Mouse (Mus musculus): Measurements from ENCODE around the gene Wdr62. TPM values are rescaled to one million over a fixed set of nuclear protein-coding genes. Genes with fewer than 3 reads are reported as not detected.
"Not testable (repeated sequence)": the region's sequence is repeated elsewhere in the genome, so short reads cannot be mapped to it uniquely, and the experiment has no call there.

Wdr62 gene
- total RNA-seq, 1 experiment from 2014 or later, result 17.5 TPM

DNA sequence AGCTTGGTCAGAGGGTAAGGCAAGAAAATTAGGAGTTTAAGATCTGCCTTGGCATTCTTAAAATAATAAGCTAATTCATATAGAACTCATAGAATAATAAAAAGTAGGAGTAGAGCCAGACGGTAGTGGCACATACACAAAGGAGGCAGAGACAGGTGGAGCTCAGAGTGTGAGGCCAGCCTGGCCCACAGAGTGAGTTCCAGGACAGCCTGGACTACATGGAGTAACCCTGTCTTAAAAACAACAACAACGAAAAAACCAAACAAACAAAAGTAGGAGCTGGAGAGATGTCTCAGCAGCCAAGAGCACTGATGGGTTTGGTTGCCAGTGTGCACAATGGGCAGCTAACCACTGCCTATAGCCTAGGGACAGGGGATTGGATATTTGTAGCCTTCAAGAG lies 62.9 kb downstream of the Wdr62 start:
- ATAC-seq (replicated peaks; ENCODE audit: low read depth, poor library complexity, severe bottlenecking), result no peak

DNA sequence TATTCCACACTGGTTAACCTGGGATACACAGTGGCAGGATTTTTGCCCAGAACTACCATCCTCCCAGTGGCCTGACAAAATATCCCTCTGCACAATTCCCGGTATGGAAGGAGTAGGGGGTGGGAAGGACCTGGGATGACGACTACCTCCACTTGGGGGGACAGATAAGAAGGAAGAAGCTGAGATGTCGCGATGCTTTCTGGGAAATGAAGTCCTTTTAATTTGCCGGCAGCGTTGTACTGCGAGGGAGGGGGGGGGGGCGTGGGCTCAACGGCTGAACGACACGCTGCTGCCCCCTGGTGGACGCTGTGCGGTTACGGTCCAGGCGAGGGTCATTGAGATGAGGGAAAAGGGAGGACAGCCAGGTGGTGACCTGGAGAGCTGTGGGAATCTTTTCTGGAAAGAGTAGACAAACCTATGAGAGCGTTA lies 63.5 kb downstream of the Wdr62 start:
- ATAC-seq (replicated peaks; ENCODE audit: low read depth, poor library complexity, severe bottlenecking), result peak; percentile 78

DNA sequence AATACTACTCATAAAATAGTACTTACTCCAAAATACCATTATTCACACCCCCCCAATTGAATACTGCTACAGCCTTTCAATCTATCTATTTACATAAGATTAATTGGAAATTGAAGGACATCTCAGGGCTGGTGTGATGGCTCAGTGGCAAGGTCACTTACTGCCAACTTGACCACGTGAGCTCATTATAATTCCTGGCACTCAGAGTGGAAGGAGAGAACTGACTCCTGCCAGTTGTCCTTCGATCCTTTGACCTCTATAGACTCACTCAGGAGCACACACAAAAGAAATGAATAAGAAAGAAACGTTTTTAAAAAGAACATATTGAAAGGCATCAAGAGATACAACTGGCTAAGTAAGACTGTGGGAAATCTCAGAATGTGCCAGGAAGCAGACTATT lies 64.3 kb downstream of the Wdr62 start:
- ATAC-seq (replicated peaks; ENCODE audit: low read depth, poor library complexity, severe bottlenecking), result no peak

DNA sequence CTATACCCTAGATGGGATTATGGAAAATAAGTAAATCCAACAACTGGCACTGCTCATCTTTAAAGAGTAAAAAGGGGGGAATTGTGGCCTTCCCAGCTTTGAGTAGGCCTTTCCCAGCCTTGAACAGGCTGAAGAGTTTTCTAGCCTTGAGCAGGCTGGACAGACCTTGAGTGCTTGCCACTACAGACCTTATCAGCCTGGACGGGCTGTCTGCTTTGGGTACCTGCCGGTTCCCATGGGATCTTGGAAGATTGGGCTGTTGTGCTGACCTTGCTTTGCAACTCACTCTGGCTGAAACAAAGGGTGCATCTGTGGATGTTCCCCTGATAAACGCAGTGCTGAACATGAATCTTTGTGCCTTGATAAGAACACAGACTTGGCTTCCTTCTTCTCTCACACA lies 66.3 kb downstream of the Wdr62 start:
- ATAC-seq (replicated peaks; ENCODE audit: low read depth, poor library complexity, severe bottlenecking), result no peak

DNA sequence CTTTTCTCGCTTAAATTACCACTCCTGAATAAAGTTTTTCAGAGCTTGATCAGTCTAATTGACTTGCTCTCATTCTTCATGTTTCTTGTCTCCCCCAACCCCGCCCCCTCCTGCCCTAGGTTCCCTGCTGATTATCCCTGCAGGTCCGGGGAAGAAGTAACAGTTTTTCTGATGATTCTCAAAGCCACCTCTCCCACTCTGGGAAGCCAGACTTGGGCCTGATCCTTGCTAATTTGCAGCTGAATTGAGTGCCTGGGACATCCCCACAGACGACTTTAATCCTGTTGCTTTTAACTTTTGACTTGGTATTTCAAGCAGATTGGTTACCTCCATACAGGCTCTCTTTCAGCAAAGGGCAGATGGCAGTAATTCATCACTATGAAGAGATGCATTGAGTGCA lies 69.2 kb downstream of the Wdr62 start:
- no peak for ATAC-seq (replicated peaks; ENCODE audit: low read depth, poor library complexity, severe bottlenecking)

DNA sequence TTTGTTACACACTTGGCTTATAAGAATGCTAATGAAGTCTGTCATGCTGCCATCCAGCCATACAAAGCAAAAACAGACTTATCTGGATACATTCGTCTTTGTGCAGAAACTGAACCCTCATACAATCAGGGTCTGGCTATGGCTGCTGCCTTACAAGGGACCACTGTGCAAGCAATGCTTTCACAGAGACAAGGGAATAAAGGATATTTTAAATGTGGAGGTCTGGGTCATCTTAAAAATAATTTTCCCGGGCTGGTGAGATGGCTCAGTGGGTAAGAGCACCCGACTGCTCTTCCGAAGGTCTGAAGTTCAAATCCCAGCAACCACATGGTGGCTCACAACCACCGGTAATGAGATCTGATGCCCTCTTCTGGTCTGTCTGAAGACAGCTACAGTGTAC lies 73.9 kb downstream of the Wdr62 start:
- ATAC-seq (replicated peaks; ENCODE audit: low read depth, poor library complexity, severe bottlenecking), result not testable (repeated sequence)

DNA sequence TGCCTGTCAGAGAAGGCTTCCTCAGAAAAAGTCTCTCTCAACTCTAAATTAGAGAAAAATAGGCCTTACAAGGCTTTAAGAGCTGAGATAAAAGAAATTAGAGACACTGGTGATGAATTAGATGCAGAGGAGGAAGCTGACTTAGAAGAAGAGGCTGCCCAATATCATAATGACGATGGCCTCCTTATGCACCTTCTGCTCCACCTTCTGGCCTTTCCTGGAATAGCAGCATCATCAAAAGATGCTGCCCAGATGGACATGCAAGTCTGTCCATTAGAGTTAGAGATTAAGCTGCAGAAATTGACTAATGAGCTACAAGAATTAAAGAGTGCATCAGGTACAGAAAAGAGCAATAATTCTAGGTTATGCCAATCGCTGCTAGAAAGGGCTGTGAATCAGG lies 74.8 kb downstream of the Wdr62 start:
- ATAC-seq (replicated peaks; ENCODE audit: low read depth, poor library complexity, severe bottlenecking), result peak; percentile 94

DNA sequence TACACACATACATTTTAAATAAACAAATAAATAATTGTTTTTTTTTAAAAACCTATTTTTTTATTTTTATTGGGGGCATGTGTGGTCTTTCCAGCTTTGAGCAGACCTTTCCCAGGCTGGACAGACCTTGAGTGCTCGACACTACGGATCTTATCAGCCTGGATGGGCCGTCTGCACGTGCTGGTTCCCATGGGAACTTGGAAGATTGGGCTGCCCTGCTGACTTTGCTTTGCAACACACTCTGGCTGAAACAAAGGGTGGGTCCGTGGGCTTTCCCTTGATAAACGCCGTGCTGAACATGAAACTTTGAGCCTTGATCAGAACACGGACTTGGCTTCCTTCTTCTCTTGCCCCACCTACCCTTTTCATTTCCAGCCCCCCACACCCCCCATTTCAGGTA lies 75.8 kb downstream of the Wdr62 start:
- no peak for ATAC-seq (replicated peaks; ENCODE audit: low read depth, poor library complexity, severe bottlenecking)

DNA sequence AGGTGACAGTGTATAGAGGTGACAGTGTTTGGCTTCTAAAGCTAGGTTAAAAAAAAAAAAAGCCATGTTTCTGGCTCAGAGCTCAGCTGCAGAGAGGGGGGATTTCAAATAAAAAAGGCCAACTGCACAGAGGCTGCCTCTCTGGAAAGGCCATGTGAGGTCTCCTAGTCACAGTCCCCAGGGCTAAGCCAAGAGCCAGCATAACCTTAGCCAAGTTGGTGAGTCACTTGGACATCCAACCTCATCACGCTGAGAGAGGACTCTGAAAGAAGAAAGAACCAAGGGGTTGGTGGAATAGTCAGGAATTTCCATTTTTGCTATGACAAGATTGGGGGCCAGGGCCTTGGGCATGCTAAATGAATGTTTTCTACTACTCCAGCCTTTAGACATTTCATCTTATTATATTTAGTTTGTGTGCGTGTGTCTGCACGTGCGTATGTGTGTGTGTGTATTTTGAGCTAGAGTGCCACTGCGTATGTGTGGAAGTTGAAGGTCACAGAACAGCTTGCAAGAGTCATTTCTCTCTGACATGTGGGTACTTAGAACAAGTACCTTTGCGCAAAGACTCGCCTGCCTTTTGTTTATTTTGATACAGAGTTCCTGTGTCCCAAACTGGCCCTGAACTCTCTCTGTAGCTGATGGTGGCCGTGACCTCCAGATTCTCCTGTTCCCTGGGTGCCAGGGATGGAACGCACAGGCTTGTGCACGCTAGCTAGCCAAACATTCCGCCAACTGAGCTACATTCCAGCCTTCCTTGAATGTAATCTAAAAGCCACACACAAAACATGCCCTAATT lies 77.1 kb downstream of the Wdr62 start:
- ATAC-seq (replicated peaks; ENCODE audit: low read depth, poor library complexity, severe bottlenecking), result no peak

DNA sequence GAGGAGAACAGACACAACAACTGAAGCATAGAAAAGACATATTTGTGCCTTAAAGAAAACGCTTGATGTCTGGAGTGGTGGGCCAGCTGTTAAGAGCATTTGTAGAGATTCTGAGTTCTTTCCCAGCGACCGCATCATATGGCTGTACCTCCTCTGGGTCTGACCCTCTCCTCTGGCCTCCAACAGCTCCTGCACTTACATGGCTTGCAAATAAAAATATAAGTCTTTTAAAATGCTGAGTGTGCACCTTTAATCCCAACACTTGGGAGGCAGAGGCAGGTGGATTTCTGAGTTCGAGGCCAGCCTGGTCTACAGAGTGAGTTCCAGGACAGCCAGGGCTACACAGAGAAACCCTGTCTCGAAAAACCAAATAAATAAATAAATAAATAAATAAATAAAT lies 79.6 kb downstream of the Wdr62 start:
- not testable (repeated sequence) for ATAC-seq (replicated peaks; ENCODE audit: low read depth, poor library complexity, severe bottlenecking)

DNA sequence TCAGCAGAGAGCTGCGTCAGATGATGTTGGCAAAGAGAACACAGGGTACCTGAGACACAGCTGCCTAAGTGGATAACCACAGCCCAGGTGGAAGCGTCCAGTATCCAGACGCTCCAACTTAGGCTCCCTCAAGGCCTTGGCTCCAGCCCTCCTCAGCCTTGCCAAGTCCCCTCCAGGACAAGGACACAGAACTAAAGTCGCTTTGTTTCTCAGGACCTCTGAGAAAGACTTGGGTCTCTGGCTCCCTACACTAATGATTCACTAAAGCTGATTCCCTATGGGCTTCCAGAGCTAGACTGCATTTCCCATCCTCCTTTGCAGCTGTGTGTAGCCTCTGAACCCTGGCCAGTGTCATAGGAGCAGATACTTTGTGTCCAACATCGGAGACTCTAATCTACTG lies 80.0 kb downstream of the Wdr62 start:
- no peak for ATAC-seq (replicated peaks; ENCODE audit: low read depth, poor library complexity, severe bottlenecking)

DNA sequence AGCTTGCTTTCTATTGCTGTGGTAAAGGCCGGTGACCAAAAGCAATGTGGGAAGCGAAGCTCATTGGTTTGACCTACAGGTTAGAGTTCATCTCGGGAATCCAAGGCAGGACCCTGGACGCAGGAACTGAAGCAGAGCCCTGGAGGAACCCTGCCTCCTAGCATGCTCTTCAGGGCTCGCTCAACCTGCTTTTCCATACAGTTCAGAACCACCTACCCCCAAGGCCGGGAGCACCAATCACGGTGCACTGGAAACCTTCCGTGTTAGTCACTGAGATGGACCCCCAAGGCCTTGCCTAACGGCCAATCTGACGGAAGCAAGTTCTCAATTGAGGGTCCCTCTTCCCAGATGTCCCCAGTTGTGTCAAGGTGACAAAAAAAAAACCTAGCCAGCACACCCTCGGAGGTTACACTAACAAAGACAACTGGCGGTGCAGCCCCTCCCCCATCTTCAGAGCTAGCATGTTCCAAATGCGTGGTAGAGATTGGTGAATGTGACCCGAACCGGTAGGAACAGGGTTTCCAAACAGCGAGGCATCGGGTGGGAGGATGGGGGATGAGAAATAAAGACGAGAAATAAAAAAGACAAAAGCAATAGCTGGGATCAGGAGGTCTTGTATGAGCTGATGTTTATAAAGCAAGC lies 80.6 kb downstream of the Wdr62 start:
- no peak for ATAC-seq (replicated peaks; ENCODE audit: low read depth, poor library complexity, severe bottlenecking)

DNA sequence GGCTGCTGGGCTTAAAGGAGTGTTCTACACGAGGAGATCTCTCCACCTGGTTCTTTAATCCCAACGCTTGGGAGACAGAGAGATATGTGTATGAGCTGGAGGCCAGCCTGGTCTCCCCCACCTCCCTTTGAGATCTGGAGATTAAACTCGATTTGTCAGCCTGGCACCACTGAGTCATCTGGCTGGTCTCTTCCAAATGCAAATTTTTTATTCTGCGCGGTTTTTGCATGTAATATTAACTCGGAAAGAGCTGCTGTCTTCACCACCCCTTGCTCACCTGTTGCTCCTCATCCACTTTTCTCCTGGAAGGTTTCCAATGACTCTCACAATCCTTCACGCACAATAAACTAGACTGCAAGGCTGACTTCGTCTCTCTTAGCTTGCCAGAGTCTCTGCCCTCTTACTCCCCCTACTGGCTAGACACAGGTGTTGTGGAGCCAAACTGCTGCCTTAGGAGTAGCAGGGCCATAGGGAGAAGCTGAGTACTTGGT lies 81.7 kb downstream of the Wdr62 start, which contains the start of gene Capns1:
TSS of gene Capns1 (minus strand) at position 331 of the 491 bp plus-strand sequence.
- ATAC-seq (replicated peaks; ENCODE audit: low read depth, poor library complexity, severe bottlenecking), result peak; percentile 62

DNA sequence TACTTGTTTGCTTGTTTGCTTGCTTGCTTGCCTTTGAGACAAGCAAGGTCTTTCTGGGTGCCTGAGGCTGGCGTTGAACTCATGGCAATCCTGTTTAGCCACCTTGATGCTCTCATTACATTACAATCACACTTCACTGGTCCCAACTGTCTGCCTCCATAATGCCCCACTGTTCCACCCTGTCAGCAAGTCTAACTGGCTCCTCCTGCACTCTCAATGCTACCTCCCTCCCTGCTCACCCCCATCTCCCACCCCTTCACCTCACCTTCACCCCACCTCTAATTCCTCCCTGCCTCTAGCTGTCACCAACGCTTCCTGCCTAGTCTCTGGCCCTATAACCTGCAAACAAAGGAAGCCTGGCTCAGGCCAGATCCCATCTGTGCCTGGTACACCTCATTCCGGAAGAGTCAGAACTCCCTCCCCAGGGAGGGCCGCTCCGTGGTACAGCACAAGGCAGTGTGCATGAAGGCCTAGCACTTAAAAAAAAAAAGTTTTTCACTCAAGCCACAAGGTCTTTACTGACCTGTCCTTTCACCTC lies 82.6 kb downstream of the Wdr62 start:
- ATAC-seq (replicated peaks; ENCODE audit: low read depth, poor library complexity, severe bottlenecking), result no peak

DNA sequence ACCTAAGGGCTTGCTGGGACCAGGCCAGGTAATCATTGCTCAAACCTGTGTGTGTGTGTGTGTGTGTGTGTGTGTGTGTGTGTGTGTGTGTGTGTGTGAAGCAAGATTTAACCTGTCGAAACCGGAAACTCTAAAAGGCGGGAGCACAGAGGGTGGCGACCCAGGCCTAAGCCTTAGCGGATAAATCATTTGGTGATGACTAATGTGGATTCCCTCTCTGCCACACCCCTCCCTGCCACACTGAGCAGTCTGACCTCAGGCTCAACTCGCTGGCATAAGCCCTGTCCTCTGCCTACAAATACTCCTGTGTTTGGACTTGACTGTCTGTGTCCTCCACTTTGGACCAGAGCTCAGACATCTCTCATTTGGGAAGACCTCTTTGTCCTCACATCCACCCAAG lies 84.0 kb downstream of the Wdr62 start:
- no peak for ATAC-seq (replicated peaks; ENCODE audit: low read depth, poor library complexity, severe bottlenecking)

DNA sequence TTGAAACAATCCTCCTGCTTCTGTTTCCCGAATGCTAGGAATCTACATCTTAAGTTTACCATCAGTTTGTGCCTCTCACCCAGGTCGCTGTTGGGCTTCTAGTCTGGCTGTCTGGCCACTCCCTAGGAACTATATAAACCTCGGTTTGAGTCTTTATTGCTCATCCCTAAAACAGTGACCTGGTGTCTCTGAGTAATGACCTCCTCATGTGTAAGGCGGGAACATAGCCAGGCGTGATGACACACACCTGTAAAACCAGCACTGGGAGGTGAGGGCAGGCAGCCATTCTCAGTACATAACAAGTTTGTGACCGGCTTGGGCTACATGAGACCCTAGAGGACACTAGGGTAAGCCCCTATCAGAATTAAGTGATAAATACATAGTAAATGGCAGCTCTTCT lies 84.8 kb downstream of the Wdr62 start:
- ATAC-seq (replicated peaks; ENCODE audit: low read depth, poor library complexity, severe bottlenecking), result no peak

DNA sequence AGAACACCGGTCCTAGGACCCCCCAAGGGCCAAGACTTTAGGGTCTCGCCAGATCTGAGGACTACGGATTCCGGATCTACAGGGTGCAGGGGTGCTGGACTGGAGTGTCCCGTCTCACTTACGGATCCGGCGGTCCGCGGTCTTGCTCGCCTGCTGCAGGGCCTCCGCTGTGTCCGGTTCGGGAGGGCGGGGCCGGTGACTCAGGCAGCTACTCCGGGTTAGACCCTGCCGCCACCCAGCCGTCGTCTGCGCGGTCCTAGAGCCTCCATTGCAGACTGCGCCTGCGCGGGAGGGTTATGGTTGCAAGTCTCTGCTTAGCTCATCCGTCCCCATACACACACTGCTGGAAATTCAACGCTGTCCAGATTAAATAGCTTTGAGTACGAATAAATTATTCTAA lies 85.3 kb downstream of the Wdr62 start:
- peak; percentile 86 for ATAC-seq (replicated peaks; ENCODE audit: low read depth, poor library complexity, severe bottlenecking)

DNA sequence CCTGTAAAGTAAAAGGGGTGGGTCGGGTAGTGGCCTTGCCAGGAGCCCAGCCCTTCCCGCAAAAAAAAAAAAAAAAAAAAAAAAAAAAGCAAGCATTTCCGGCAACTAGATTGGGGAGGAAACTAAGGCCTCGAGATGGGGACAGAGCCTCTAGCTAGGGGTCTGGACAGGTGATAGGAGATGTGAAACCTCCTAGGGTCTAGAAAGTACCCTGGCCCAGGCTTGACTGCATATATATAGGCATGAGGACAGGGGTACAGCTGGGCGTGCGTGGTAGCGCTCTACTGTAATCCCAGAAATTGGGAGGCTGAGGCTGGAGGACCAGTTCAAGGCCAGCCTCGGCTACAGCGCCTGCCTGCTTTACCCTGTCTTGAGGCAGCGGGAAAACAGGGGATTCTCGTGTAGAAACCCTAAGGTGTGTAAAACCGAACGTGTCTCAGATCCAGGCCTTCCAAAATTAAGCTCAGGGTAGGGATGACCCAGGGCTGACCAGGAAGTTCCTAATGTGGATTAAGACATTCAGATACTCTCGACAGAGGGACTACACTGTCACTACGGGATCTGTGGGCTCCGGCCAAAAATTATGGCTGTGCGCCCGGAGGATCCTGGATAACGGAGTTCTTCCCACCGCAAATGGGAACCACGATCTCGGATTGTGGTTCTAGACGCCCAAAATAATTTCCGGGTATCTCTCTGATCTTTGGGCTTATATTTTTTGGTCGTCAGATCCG lies 86.0 kb downstream of the Wdr62 start:
- peak; percentile 23 for ATAC-seq (replicated peaks; ENCODE audit: low read depth, poor library complexity, severe bottlenecking)

DNA sequence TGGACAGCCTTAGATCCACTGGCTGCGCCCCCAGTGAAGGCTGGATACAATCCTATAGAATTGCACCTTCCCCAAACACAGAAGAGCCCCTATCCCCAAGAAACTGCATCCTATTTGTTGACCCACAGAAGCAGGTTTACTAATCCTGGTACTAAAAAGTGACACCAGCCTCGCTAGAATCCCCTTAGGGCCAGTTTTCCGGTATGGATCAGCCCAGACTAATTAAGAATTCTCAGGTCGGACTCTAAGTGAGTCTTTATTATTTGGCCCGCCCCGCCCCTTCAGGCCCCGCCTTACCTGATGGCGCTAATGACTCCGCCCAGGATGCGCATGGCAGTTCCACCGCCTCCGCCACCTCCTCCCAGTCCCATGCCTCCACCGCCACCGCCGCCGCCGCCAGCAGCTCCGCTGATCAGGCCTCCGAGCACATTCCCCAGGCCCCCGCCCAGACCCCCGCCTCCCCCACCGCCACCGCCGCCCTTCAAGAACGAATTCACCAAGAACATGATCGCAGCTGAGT lies 86.6 kb downstream of the Wdr62 start:
- ATAC-seq (replicated peaks; ENCODE audit: low read depth, poor library complexity, severe bottlenecking), result peak; percentile 71

DNA sequence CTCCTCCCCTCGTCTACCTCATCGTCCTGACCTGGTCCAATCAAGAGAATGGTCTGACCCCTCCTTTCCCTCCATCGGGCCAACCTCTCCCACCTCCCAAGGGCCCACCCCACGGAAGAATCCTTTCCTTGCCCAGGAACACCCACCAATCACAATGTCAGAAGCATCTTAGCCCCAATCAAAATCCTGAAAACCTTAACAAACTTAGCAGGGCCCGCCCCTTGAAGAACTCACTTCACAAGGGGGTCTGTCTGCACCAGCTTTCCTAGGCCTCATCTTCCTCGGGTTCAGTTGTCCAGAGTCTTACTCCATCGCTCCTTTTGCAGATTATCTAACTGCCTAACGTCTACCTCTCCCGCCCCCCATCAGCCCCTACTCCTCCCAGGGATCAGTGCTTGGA lies 87.2 kb downstream of the Wdr62 start:
- ATAC-seq (replicated peaks; ENCODE audit: low read depth, poor library complexity, severe bottlenecking), result no peak
